Mouse (Mus musculus): ENCODE data around the gene Mob3a. TPM values are rescaled to one million over a fixed set of nuclear protein-coding genes. Genes with fewer than 3 reads are reported as not detected.
"Not testable (repeated sequence)": the region's sequence is repeated elsewhere in the genome, so short reads cannot be mapped to it uniquely, and the experiment has no call there.

The Mob3a gene
- polyA plus RNA-seq, 1 experiment: 5.2 TPM

DNA sequence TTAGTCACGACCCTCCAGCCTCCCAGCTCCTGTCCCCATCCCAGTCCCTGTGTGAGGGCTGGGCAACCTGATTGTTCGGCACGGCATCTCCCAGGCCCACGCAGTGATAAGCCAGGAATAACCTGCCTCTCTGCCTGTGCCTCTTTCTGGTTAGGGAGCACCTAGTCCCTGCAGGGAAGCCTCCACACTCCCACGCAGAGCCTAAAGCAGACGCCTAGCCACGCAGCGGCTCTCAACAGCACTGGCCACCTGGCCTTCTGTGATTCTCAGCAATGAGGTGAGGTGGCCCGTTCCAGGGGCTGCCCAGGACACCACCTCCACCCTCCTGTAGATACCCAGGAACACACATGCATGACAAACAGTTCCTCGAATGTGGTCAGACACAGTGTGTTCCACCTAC, 51.4 kb downstream of the Mob3a start:
- H3K4me3 ChIP-seq (ENCODE audit: insufficient read depth, low read depth, low read length): no peak overlapping the region
- H3K4me1 ChIP-seq (ENCODE audit: control insufficient read depth, insufficient read depth, insufficient read length, low read length): peaks cover 4% of the 10 kb centered on the region; the same call in 1 of the 2 replicates

DNA sequence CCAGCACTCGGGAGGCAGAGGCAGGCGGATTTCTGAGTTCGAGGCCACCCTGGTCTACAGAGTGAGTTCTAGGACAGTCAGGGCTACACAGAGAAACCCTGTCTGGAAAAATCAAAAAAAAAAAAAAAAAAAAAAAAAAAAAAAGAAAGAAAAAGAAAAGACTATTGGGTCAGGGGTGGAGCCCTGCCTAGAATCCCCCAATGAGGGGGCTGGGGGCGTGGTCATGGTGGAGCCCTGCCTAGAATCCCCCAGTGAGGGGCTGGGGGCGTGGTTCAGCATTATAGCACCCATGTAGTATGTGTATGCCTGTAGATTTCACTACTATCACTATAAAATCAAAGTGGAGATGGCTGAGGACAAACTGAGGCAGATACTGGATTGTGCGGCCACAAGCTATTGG, 51.9 kb downstream of the Mob3a start:
- not testable (repeated sequence) for H3K4me1 ChIP-seq (ENCODE audit: control insufficient read depth, insufficient read depth, insufficient read length, low read length); H3K27ac ChIP-seq (replicated peaks; ENCODE audit: low read depth, low read length); H3K4me3 ChIP-seq (ENCODE audit: insufficient read depth, low read depth, low read length)

More for the DNA sequence above, 51.4 kb downstream of the Mob3a start:
- H3K27ac ChIP-seq (replicated peaks; ENCODE audit: low read depth, low read length): no peak overlapping the region

DNA sequence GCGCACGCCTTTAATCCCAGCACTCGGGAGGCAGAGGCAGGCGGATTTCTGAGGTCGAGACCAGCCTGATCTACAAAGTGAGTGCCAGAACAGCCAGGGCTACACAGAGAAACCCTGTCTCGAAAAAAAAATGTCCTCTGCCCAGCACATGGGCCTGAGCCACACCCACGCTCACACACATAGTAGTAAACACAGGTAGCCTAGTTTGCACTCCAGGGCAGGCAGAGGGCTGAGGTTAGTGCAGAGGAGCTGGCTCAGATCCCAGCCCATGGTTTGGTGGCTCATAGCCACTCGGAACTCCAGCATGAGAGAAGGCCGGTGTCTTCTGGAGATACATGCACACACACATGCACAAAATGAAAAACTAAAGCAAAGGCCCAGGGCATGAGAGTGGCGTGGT, 54.8 kb downstream of the Mob3a start:
- no peak overlapping the region for H3K4me3 ChIP-seq (ENCODE audit: insufficient read depth, low read depth, low read length)
- H3K4me1 ChIP-seq (ENCODE audit: control insufficient read depth, insufficient read depth, insufficient read length, low read length): no peaks in the 10 kb centered on the region
- no peak overlapping the region for H3K27ac ChIP-seq (replicated peaks; ENCODE audit: low read depth, low read length)

DNA sequence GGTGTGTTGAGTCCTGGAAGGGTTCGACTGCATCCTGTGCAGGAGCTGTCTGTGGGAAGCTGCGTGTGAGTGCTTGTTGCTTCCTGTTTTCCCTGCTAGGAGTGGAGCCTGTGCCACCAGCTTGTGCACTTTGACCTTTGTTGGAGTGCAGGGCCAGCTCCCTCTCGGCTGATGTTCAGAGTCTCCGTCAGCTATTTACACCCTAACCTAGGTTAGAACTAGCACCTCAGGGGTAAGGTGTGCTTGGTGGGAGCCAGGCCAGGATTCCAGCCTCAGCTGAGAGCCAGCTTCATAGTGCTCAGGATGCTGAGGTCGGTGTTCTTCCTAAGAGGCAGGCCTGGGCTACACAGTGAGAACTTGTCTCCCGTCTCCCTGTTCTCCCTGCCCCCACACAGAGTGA, 66.4 kb downstream of the Mob3a start:
- Histone ChIP-seq H3K4me1 (ENCODE audit: control insufficient read depth, insufficient read depth, insufficient read length, low read length) (peaks cover 2% of the 10 kb centered on the region; the same call in 1 of the 2 replicates), H3K27ac (replicated peaks; ENCODE audit: low read depth, low read length) (no peak overlapping the region), H3K4me3 (ENCODE audit: insufficient read depth, low read depth, low read length) (no peak overlapping the region)

Other genes starting within 250 kb of the Mob3a start
- not detected in 2 replicates for gene Onecut3, start 207.1 kb downstream of the Mob3a start, polyA plus RNA-seq (2012; ENCODE audit: insufficient read depth, insufficient read length, missing spikeins)
- gene Atp8b3, start 162.9 kb downstream of the Mob3a start, polyA plus RNA-seq (2012; ENCODE audit: insufficient read depth, insufficient read length, missing spikeins): not detected in 2 replicates
- gene Rexo1, start 140.4 kb downstream of the Mob3a start, polyA plus RNA-seq (2012; ENCODE audit: insufficient read depth, insufficient read length, missing spikeins): 10.8 and 13.8 TPM in 2 replicates
- gene Klf16, start 124.7 kb downstream of the Mob3a start, polyA plus RNA-seq (2012; ENCODE audit: insufficient read depth, insufficient read length, missing spikeins): 4.1 and 4.2 TPM in 2 replicates
- gene Abhd17a, start 111.6 kb downstream of the Mob3a start, polyA plus RNA-seq (2012; ENCODE audit: insufficient read depth, insufficient read length, missing spikeins): 76.3 and 81.6 TPM in 2 replicates
- gene Scamp4, start 99.1 kb downstream of the Mob3a start, polyA plus RNA-seq (2012; ENCODE audit: insufficient read depth, insufficient read length, missing spikeins): 14.6 and 16.2 TPM in 2 replicates
- 1.0 TPM in 1 of 2 replicates, not detected in the other for gene Adat3, start 99.1 kb downstream of the Mob3a start, polyA plus RNA-seq (2012; ENCODE audit: insufficient read depth, insufficient read length, missing spikeins)
- gene Gm49322, start 96.0 kb downstream of the Mob3a start, polyA plus RNA-seq (2012; ENCODE audit: insufficient read depth, insufficient read length, missing spikeins): 0.67 and 0.75 TPM in 2 replicates
- 50.9 and 67.7 TPM in 2 replicates for gene Csnk1g2, start 79.1 kb downstream of the Mob3a start, polyA plus RNA-seq (2012; ENCODE audit: insufficient read depth, insufficient read length, missing spikeins)
- gene Btbd2, start 44.9 kb downstream of the Mob3a start, polyA plus RNA-seq (2012; ENCODE audit: insufficient read depth, insufficient read length, missing spikeins): 20.6 and 33.9 TPM in 2 replicates
- 313 and 519 TPM in 2 replicates for gene Mknk2, start 23.9 kb downstream of the Mob3a start, polyA plus RNA-seq (2012; ENCODE audit: insufficient read depth, insufficient read length, missing spikeins)
- 2.5 and 5.0 TPM in 2 replicates for gene Izumo4, start 207 bp upstream of the Mob3a start, polyA plus RNA-seq (2012; ENCODE audit: insufficient read depth, insufficient read length, missing spikeins)
- 35.0 and 40.9 TPM in 2 replicates for gene Ap3d1, start 40.3 kb upstream of the Mob3a start, polyA plus RNA-seq (2012; ENCODE audit: insufficient read depth, insufficient read length, missing spikeins)
- 11.5 and 15.8 TPM in 2 replicates for gene Dot1l, start 53.2 kb upstream of the Mob3a start, polyA plus RNA-seq (2012; ENCODE audit: insufficient read depth, insufficient read length, missing spikeins)
- gene Sf3a2, start 96.2 kb upstream of the Mob3a start, polyA plus RNA-seq (2012; ENCODE audit: insufficient read depth, insufficient read length, missing spikeins): 12.1 and 15.3 TPM in 2 replicates
- 30.2 and 40.5 TPM in 2 replicates for gene Plekhj1, start 96.6 kb upstream of the Mob3a start, polyA plus RNA-seq (2012; ENCODE audit: insufficient read depth, insufficient read length, missing spikeins)
- not detected in 2 replicates for gene Amh, start 103.3 kb upstream of the Mob3a start, polyA plus RNA-seq (2012; ENCODE audit: insufficient read depth, insufficient read length, missing spikeins)
- gene Jsrp1, start 111.5 kb upstream of the Mob3a start, polyA plus RNA-seq (2012; ENCODE audit: insufficient read depth, insufficient read length, missing spikeins): 2.4 and 4.9 TPM in 2 replicates
- gene Oaz1, start 124.7 kb upstream of the Mob3a start, polyA plus RNA-seq (2012; ENCODE audit: insufficient read depth, insufficient read length, missing spikeins): 447 and 892 TPM in 2 replicates
- gene Lingo3, start 142.1 kb upstream of the Mob3a start, polyA plus RNA-seq (2012; ENCODE audit: insufficient read depth, insufficient read length, missing spikeins): not detected in 2 replicates
- 55.6 and 61.3 TPM in 2 replicates for gene Lsm7, start 153.2 kb upstream of the Mob3a start, polyA plus RNA-seq (2012; ENCODE audit: insufficient read depth, insufficient read length, missing spikeins)
- gene Sppl2b, start 153.3 kb upstream of the Mob3a start, polyA plus RNA-seq (2012; ENCODE audit: insufficient read depth, insufficient read length, missing spikeins): 8.7 and 14.0 TPM in 2 replicates
- gene Tmprss9, start 169.9 kb upstream of the Mob3a start, polyA plus RNA-seq (2012; ENCODE audit: insufficient read depth, insufficient read length, missing spikeins): not detected in 2 replicates
- 319 and 342 TPM in 2 replicates for gene Timm13, start 199.0 kb upstream of the Mob3a start, polyA plus RNA-seq (2012; ENCODE audit: insufficient read depth, insufficient read length, missing spikeins)
- 1.9 and 4.9 TPM in 2 replicates for gene Lmnb2, start 216.3 kb upstream of the Mob3a start, polyA plus RNA-seq (2012; ENCODE audit: insufficient read depth, insufficient read length, missing spikeins)
- gene Gadd45b, start 228.1 kb upstream of the Mob3a start, polyA plus RNA-seq (2012; ENCODE audit: insufficient read depth, insufficient read length, missing spikeins): 7.2 and 10.3 TPM in 2 replicates

Measured in brown adipose tissue, adult 24 weeks (tissue).